Mouse (Mus musculus): ENCODE data around the gene Rbm48.

Gene Rbm48

DNA sequence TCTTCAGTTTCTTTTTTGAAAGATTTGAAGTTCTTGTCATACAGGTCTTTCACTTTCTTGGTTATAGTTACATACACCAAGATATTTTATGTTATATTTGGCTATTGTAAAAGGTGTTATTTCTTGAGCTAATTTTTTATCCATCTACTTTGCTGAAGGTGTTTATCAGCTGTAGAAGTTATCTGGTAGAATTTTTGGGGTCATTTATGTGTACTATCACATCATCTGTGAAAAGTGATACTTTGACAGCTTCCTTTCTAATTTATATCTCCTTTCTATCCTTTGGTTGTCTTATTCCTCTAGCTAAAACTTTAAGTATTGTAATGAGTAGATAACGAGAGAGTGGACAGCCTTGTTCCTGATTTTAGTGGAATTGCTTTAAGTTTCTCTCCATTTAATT is 44.9 kb downstream of the Rbm48 start:
- in situ Hi-C loops (cut with MboI, MseI), result no loop called here

DNA sequence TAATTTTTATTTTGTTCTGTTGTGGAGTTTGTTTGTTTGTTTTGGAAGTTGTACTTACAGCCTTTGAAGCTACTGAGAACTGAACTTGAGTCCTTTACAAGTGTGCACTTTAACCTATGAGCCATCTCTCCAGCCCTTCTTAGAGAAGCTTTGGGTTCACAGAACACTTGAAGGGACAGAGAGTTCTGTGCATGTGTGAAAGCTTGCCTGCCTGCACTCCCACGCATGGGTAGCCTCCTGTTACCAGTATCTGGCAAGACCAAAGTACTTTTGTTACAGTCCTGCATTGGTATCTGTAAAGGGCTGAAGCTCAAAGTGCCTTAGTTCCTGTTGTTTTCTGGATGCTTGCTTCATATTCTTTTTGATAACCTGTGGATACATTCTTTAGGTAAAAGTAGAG is 50.2 kb downstream of the Rbm48 start:
- in situ Hi-C loops (cut with MboI, MseI), result loop anchor here in 1 of 2 experiments (5.0 kb wide), 1 partner anchor 399 kb away; no protein-coding TSS in a partner anchor

DNA sequence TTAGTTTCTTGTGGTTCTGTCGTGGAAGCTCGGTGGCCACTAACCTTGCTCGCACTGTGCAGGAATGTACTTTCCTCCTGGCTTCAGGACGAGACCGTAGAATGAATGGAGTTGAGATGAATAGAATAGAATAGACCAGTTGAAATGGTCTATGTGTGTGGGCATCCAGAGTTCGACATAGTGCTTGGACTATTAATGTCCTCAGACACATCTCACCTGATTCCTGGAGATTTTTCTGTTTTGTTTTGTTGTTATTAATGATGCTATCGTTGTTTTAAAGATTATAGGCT is 52.0 kb downstream of the Rbm48 start:
- in situ Hi-C loops (cut with MboI, MseI), result loop anchor here in 1 of 2 experiments (5.0 kb wide), 1 partner anchor 47 kb away; no protein-coding TSS in a partner anchor

DNA sequence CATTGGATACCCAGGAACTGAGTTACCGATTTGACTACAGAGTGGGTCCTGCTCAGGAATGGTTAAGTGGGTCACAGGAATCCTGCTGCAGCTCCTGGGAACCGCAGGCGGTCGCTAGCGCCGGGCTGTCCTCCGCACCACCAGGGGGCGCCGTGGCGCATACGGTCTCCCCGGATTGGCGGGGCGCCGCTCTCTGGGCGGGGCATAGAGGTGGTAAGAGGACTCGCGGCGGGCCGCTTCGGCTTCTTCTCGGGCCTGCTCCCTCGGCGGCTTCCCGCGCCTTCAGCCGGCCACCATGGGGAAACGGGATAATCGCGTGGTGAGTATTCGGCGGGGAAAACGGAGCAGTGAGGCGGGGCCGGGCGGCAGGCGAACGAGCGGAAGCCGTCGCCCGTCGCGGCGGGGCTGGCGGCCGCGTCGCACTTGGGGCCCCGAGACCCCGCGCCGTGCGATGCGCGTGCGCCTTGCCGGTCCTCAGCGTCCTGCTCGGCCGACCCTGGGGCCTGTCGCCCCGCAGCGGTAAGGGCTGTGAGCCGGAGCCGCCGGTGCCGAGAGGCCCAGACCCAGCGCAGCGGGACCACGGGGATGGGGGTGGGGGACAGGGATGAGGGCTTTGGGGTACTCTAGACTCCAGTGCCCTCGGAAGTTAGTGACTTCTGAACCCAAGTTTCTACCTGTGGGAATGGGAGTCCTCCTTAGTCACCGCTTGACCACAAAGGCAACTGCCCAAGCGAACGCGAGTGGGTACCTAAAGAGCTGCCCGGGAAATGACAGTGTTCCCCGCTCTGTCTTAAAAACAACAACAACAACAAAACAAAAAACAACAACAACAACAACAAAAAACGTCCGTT is 52.5 kb downstream of the Rbm48 start, which contains the start of gene Fam133b:
TSS of gene Fam133b (plus strand) at position 205 of the 851 bp plus-strand sequence.
- in situ Hi-C loops (cut with MboI, MseI), result loop anchor here in 1 of 2 experiments (5.0 kb wide), 1 partner anchor 47 kb away; no protein-coding TSS in a partner anchor

DNA sequence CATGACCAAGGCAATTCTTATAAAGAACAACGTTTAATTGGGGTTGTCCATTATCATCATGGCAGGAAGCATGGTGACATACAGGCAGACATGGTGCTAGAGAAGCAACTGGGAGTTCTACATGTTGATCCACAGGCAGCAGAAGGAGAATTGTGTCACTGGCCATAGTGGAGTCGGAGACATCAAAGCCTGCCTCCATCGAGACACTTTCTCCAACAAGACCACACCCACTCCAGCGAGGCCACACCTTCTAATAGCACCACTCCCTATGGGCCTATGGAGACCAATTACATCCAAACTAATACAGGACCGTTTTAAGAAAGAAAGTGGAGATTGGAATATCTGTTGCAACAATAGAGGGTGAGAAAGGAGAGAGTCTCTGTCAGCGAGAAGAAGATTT is 54.5 kb downstream of the Rbm48 start:
- in situ Hi-C loops (cut with MboI, MseI), result loop anchor here in 1 of 2 experiments (5.0 kb wide), 1 partner anchor 45 kb away; no protein-coding TSS in a partner anchor

DNA sequence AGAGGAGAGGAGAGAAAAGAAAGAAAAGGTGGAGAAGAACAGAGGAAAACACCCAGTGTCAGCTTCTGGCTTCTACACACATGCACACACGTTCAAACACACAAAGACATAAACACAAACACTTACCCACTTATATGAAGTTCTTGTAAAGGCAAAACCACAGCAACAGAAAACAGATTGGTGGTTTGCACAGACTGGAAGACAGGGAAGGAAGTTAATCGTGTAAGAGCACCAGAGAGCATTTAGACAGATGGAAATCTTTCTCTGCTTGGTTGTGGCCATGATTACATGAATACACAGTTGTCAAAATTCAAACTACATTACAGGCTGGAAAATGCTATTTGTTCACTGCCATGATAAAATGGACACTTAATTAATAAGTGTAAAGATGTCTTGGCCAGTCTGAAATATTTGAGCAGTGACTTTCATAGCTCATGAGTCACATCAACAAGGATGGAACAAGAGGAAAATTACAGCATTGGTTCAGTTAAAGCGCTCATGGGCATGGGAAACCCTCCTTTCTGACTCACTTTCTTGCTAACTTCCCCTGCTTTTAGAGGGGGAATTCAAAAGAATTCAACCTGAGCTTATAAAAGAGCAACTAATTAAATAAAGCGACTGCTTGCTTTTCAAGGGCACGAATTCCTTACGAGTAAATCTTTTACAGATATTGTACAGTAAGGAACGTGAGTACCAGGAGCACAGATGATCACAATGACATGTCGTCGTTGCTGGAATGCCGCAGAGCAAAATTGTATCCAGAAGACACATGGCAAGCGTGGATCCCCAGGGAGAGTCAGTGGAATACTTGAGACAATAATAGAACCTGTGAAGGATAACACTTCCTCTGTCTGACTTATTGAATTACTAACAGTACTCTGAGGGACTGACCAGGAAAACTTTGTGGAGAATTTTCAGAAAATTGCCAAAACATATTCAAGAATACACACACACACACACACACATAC is 57.6 kb downstream of the Rbm48 start:
- in situ Hi-C loops (cut with MboI, MseI), result no loop called here

DNA sequence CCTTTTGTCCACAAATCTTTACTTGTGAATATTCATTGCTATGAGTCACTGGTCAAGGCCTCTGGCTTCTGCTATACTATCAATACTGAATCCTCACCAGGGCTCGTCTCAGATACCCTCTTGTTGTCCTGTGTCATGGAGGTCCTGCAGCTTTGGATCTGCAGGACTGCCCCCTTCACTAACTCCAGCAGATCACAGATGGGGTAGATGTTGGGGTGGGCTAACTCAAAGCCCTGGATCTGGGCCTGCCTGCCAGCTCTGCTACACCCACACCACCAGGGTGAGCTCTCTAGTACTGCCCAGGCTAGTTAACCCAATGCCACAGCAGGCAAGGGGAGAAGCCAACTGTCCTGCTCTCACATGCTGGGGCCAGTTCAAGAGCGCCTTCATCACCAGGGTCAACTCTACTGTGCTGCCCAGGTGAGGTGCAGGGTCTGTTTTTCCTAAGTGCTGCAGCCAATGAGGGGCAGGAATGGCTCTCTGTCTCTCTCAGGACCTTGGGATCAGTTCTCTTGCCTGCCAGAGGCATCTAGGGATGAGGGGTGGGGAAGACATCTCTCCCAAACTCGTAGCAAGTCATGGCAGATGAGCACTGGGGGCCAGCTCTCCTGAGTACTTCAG is 59.7 kb downstream of the Rbm48 start:
- in situ Hi-C loops (cut with MboI, MseI), result no loop called here
